Mouse (Mus musculus): ENCODE measurements around the gene Gm49383.

DNA sequence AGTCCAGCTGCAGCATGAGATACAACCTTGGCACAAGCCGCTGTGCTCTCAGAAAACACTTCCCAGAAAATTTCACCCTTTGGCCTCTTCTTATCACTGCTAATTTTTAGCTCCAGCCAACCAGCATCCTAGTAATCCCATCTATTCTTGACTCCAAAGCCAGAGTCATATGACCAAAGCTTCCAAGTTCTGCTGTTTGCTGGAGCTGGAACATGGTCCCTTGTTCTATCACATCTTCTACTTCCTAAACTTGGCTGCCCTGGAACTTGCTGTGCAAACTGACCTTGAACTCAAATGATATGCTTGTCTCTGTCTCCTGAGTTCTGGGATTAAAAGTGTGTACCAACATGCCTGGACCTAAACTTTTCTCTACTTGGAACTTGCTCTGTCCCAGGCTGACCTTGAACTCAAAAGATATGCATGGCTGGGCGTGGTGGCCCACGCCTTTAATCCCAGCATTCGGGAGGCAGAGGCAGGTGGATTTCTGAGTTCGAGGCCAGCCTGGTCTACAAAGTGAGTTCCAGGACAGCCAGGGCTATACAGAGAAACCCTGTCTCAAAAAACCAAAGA, 49.7 kb downstream of the Gm49383 start:
- TF ChIP-seq ZNF384 (IDR thresholded peaks at IDR 0.05; ENCODE audit: low read depth, low read length) (no peak), ZC3H11A (IDR thresholded peaks at IDR 0.05; ENCODE audit: borderline replicate concordance, low read depth, low read length) (no peak), MAFK (IDR thresholded peaks at IDR 0.05; ENCODE audit: insufficient read depth, low read depth, low read length) (no peak)
